Mouse (Mus musculus) embryonic facial prominence, embryonic 14.5 days (tissue): ENCODE results near the gene Zfp575. TPM values are rescaled to one million over a fixed set of nuclear protein-coding genes. Genes with fewer than 3 reads are reported as not detected.

Experiments used
- ATAC-seq: fragments of 200-750 bp; cut with Nextera tagmentation; 2 replicates; pipeline ENCODE4 v1.8.0; 2017; ENCODE audit warnings: low read depth, moderate number of reproducible peaks, moderate TSS enrichment
- DNase-seq: peaks from one replicate; pipeline ENCODE4 v3.0.0-alpha.2; 2015; ENCODE audit warnings: low spot score
- H3K27ac ChIP-seq: fragments of 300-500 bp; sonication (generic); replicated peaks from 2 replicates; pipeline ENCODE4 v1.5.1; 2014; ENCODE audit warnings: low read depth, mild to moderate bottlenecking, low read length, moderate library complexity
- H3K27me3 ChIP-seq: fragments of 300-500 bp; sonication (generic); replicated peaks from 2 replicates; pipeline ENCODE4 v1.6.1; 2014; ENCODE audit warnings: low read length; ENCODE audit not compliant: control insufficient read depth, insufficient read depth
- H3K36me3 ChIP-seq: fragments of 300-500 bp; sonication (generic); 2 replicates; pipeline ENCODE4 v1.6.1; 2014; ENCODE audit warnings: low read length, mixed read lengths; ENCODE audit not compliant: control insufficient read depth, insufficient read depth
- H3K4me1 ChIP-seq: fragments of 300-500 bp; sonication (generic); 2 replicates; pipeline ENCODE4 v1.6.1; 2014; ENCODE audit warnings: antibody characterized with exemption, low read length; ENCODE audit not compliant: control insufficient read depth, insufficient read depth
- H3K4me2 ChIP-seq: fragments of 300-500 bp; sonication (generic); 2 replicates; pipeline ENCODE4 v1.6.1; 2014; ENCODE audit warnings: low read depth, mild to moderate bottlenecking, low read length, moderate library complexity, mixed read lengths
- H3K4me3 ChIP-seq: fragments of 300-500 bp; sonication (generic); 2 replicates; pipeline ENCODE4 v1.5.1; 2014; ENCODE audit warnings: low read depth, mild to moderate bottlenecking, low read length
- H3K9ac ChIP-seq: fragments of 300-500 bp; sonication (generic); 2 replicates; pipeline ENCODE4 v1.6.1; 2014; ENCODE audit warnings: low read depth, mild to moderate bottlenecking, low read length, moderate library complexity, mixed read lengths
- H3K9me3 ChIP-seq: fragments of 300-500 bp; sonication (generic); 2 replicates; pipeline ENCODE4 v1.6.1; 2016; ENCODE audit warnings: low read length; ENCODE audit not compliant: control insufficient read depth
- WGBS: fragments of 180-500 bp; shearing (Covaris S2); extraction: QIAGEN DNeasy Blood & Tissue Kit; methylation state at CpG from one replicate; pipeline ENCODE4 v1.1.7; 2014; 5-methylcytosine and 5-hydroxymethylcytosine counted together
- polyA plus RNA-seq: library from polyadenylated mRNA; unstranded; fragments of >200 nt; fragmentation: Nextera tagmentation; extraction: Ambion mirVana; gene quantifications from 2 replicates; pipeline ENCODE4 v1.2.1, GENCODE M21; 2014

The Zfp575 gene
- polyA plus RNA-seq, 1 experiment from 2014 or later, result 4.3 TPM

DNA sequence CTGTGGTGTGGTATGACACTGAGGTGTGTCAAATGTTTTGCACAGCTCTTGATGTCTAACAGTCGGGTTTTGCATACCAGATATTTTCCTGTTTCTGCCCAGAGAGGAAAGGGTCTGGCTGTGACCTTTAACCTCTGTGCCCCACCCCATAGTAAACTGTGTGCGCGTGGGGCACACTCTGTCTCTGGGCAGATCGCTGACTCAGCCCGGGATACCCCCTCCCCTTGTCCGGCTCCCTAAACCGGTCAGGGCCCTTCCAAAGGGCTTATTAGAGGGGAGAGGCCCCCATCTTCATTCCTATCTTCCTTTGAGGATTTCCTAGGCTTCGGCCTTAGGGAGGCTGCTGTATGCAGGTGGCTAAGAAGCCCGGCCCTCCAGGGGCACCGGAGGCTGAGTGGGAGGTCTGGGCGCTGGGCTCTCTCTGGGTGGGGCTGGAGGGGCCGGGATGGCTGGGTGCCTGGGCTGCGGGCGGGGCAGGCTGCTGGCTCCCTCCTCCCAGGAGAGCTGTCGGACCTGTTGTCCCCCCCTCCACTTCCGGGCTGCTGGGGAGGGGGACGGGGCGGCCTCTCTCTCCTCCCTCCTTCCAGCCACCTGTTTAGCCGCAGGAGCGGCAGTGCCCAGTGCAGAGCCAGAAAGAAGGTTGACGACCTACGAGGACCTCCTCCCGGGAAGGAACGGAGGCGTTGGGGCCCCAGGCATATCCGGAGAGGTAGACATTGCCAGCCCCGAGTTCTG, 22.9 kb upstream of the Zfp575 start, which contains the start of gene Phldb3:
TSS of gene Phldb3 (plus strand) at position 620 of the 735 bp plus-strand sequence.
- peak; percentile 46 for ATAC-seq

GRCm38 (mm10) chr7:24608561-24608960, 21.1 kb upstream of the Zfp575 start:
- H3K4me2 ChIP-seq, result no peak overlapping the region
- no peak overlapping the region for H3K9ac ChIP-seq
- peaks cover 41% of the 10 kb centered on the region for H3K27me3 ChIP-seq
- peaks cover 13% of the 10 kb centered on the region for H3K4me1 ChIP-seq
- DNase-seq, result no peak
- no peaks in the 10 kb centered on the region for H3K9me3 ChIP-seq
- ATAC-seq, result no peak
- H3K27ac ChIP-seq, result no peak overlapping the region
- no peaks in the 10 kb centered on the region for H3K36me3 ChIP-seq
- H3K4me3 ChIP-seq, result no peak overlapping the region
- WGBS, result 65% methylated on average over 8 of the region's 8 CpGs

More for the DNA sequence above, 22.9 kb upstream of the Zfp575 start, which contains the start of gene Phldb3:
- peak; percentile 48 for DNase-seq
- Histone ChIP-seq H3K27ac (no peak within 1 kb of the TSS; the same call in 1 of the 2 replicates), H3K4me1 (peaks cover 13% of the 10 kb centered on the region), H3K4me2 (peak within 1 kb of the TSS; percentile 55), H3K9me3 (no peaks in the 10 kb centered on the region), H3K27me3 (peaks cover 43% of the 10 kb centered on the region), H3K9ac (peak within 1 kb of the TSS; percentile 5), H3K4me3 (peak within 1 kb of the TSS; percentile 47), H3K36me3 (no peaks in the 10 kb centered on the region)
- 4% methylated on average over 17 of the region's 27 CpGs for WGBS

DNA sequence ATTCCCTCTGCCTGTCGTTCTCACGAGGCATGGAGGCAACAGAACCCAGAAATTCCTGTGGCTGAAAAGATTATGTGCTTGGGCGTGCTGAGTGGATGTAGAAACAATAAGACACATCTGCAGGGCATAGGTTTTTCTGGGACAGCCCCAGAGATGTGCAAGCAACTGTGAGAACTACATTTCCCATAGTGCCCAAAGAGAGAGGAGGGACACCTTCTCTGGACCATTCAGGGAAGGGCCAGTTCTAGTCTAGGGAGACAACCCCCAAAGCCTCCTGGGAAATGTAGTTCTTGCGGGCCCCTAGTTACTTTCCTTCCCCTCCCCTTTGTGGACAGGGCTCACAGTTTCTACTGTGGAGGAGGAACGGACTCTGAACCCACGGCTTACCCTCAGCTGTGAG, 20.6 kb upstream of the Zfp575 start:
- no peak overlapping the region for H3K4me3 ChIP-seq
- no peak overlapping the region for H3K9ac ChIP-seq
- H3K4me2 ChIP-seq, result no peak overlapping the region
- H3K36me3 ChIP-seq, result no peaks in the 10 kb centered on the region
- 32% methylated on average over 6 of the region's 6 CpGs for WGBS
- H3K27ac ChIP-seq, result no peak overlapping the region
- DNase-seq (peak; percentile 91), ATAC-seq (peak; percentile 71)
- peaks cover 13% of the 10 kb centered on the region for H3K4me1 ChIP-seq
- peaks cover 36% of the 10 kb centered on the region for H3K27me3 ChIP-seq
- no peaks in the 10 kb centered on the region for H3K9me3 ChIP-seq

GRCm38 (mm10) chr7:24606046-24606445, 18.6 kb upstream of the Zfp575 start:
- Histone ChIP-seq H3K4me3 (no peak overlapping the region), H3K4me1 (peaks cover 10% of the 10 kb centered on the region; the same call in 1 of the 2 replicates), H3K4me2 (no peak overlapping the region), H3K9me3 (no peaks in the 10 kb centered on the region), H3K27ac (no peak overlapping the region), H3K9ac (no peak overlapping the region), H3K27me3 (peaks cover 18% of the 10 kb centered on the region), H3K36me3 (no peaks in the 10 kb centered on the region)
- no peak for ATAC-seq
- 83% methylated on average over 7 of the region's 7 CpGs for WGBS
- no peak for DNase-seq

GRCm38 (mm10) chr7:24605561-24605960, 18.1 kb upstream of the Zfp575 start:
- H3K9ac ChIP-seq, result no peak overlapping the region
- peak; percentile 39 for DNase-seq

GRCm38 (mm10) chr7:24600941-24601597, 13.6 kb upstream of the Zfp575 start:
- peak; percentile 96 for DNase-seq
- Histone ChIP-seq H3K4me1 (no peaks in the 10 kb centered on the region), H3K9ac (no peak overlapping the region), H3K4me3 (no peak overlapping the region), H3K36me3 (no peaks in the 10 kb centered on the region), H3K27me3 (no peaks in the 10 kb centered on the region), H3K4me2 (peak overlapping the region; percentile 44), H3K9me3 (no peaks in the 10 kb centered on the region), H3K27ac (no peak overlapping the region)
- peak; percentile 95 for ATAC-seq
- 5% methylated on average over 13 of the region's 13 CpGs for WGBS

More at GRCm38 (mm10) chr7:24605561-24605960, 18.1 kb upstream of the Zfp575 start:
- Histone ChIP-seq H3K36me3 (no peaks in the 10 kb centered on the region), H3K4me2 (no peak overlapping the region), H3K27ac (no peak overlapping the region), H3K4me3 (no peak overlapping the region), H3K4me1 (peaks cover 5% of the 10 kb centered on the region; the same call in 1 of the 2 replicates), H3K9me3 (no peaks in the 10 kb centered on the region), H3K27me3 (peaks cover 13% of the 10 kb centered on the region)
- no peak for ATAC-seq
- 83% methylated on average over 7 of the region's 7 CpGs for WGBS

GRCm38 (mm10) chr7:24599211-24600067, 12.0 kb upstream of the Zfp575 start:
- H3K4me2 ChIP-seq, result no peak overlapping the region
- ATAC-seq, result no peak

DNA sequence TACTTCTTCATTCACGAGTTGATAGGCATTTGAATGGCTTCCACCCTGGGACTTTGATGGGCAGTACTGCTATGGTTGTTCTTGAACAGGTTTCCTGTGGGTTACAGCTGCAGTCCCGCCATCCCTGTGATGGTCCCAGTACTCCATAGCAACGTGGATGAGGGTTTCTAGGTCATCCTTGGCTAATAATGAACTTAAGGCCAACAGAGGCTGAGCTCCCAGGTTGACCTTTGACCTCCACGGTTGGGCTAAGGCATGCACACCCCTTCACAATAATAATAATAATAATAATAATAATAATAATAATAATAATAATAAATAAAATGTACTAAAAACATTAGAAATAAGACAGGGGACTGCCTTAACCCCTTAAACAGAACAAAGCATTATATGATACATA, 10.7 kb upstream of the Zfp575 start:
- no peak overlapping the region for H3K4me2 ChIP-seq
- H3K27me3 ChIP-seq, result no peaks in the 10 kb centered on the region
- H3K9me3 ChIP-seq, result no peaks in the 10 kb centered on the region
- peaks cover 4% of the 10 kb centered on the region; the same call in 1 of the 2 replicates for H3K4me1 ChIP-seq
- no peaks in the 10 kb centered on the region for H3K36me3 ChIP-seq
- ATAC-seq (no peak), DNase-seq (no peak)
- 68% methylated on average over 4 of the region's 4 CpGs for WGBS
- no peak overlapping the region for H3K27ac ChIP-seq
- H3K9ac ChIP-seq, result no peak overlapping the region
- H3K4me3 ChIP-seq, result no peak overlapping the region

More at GRCm38 (mm10) chr7:24599211-24600067, 12.0 kb upstream of the Zfp575 start:
- WGBS, result 65% methylated on average over 15 of the region's 15 CpGs
- Histone ChIP-seq H3K27ac (no peak overlapping the region), H3K4me1 (peaks cover 4% of the 10 kb centered on the region; the same call in 1 of the 2 replicates), H3K27me3 (no peaks in the 10 kb centered on the region), H3K9me3 (no peaks in the 10 kb centered on the region), H3K9ac (no peak overlapping the region), H3K4me3 (no peak overlapping the region), H3K36me3 (no peaks in the 10 kb centered on the region)
- DNase-seq, result no peak
